Mouse (Mus musculus): ENCODE data around the gene Atmin. TPM values are rescaled to one million over a fixed set of nuclear protein-coding genes. Genes with fewer than 3 reads are reported as not detected.
A peak's percentile ranks its signal among the peaks of the same experiment; 100 is the strongest.

Atmin gene
- total RNA-seq, 4 experiments from 2014 or later = 23.9 to 33.7 (median 30.8) TPM

- no peak for DNase-seq
These were observed 8.6 kb downstream of the Atmin start for GRCm38 (mm10) chr8:116951778-116952177.

GRCm38 (mm10) chr8:116952428-116952827, 9.2 kb downstream of the Atmin start:
- DNase-seq = no peak

- no peak for DNase-seq
These were observed 11.2 kb downstream of the Atmin start for GRCm38 (mm10) chr8:116954415-116954814.

DNA sequence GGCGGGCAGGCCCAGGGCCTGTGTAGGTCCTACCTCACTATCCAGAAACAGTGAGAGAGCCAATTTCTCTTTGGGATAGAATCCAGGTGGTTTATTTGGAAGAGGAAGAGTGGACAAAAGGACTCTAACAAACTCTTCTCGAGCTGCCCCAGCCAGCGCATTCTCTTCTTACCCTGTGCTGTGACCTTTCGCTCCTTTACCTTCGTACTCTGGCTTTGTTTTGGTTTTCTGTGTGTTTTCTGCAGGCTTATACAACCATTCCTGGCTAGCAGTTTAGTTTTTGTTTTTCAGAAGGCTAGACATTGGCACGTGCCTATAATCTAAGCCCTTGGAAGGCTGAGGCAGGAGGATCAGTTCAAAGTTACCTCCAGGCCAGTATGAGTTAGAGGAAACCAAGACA, 26.3 kb downstream of the Atmin start:
- DNase-seq = no peak

GRCm38 (mm10) chr8:116975066-116975465, 31.9 kb downstream of the Atmin start:
- no peak for DNase-seq

GRCm38 (mm10) chr8:116975606-116976005, 32.4 kb downstream of the Atmin start:
- DNase-seq = no peak

DNA sequence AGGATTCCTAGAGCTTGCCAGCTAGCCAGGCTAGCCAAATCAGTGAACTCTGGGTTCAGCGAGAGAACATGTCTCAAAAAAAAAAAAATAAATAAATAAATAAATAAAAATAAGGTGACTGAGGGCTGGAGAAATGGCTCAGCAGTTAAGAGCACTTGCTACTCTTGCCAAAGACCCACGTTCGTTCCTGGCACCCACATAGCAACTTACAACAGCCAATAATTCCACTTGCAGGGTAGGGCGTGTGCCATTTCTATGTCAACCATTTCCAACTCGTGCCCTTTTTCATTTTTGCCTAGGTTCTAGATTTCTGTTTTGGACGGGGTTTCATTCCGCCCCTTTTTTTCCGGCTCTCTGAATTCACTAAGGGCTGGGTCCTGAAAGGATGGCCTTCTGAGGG, 34.9 kb downstream of the Atmin start:
- DNase-seq = no peak

DNA sequence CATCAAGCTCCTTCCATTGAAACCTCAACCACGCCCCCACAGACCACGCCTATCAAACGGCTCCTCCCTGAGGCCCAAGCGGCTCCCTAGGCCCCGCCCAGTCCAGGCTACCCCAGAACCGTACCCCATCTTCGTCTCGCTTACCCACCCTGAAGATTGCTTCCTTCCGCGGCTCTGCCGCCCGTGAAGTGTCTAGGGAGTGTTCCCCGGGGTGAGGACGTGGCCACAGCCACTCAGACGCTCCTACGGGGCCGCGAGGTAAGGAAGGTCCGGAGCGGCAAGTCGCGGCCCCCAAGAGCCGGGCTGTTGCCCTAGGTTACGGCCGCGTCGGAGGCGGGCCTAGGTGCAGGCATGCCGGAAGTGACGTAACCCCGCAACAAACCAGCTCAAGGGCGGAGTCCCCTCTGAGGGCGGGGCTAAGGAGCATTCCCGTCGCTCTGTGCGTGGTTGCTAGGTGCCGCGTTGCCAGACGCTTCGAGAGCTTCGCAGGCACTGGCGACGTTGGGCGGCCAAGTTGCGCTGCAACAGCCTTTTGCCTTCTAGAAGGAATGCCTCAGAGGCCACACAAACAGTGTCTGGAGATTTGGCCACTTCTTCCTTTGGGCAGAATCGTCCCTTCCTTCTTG, 35.6 kb downstream of the Atmin start, which contains the start of gene 1700030J22Rik:
TSS of gene 1700030J22Rik (minus strand) at position 329 of the 626 bp plus-strand sequence.
- DNase-seq = peak; percentile 98

DNA sequence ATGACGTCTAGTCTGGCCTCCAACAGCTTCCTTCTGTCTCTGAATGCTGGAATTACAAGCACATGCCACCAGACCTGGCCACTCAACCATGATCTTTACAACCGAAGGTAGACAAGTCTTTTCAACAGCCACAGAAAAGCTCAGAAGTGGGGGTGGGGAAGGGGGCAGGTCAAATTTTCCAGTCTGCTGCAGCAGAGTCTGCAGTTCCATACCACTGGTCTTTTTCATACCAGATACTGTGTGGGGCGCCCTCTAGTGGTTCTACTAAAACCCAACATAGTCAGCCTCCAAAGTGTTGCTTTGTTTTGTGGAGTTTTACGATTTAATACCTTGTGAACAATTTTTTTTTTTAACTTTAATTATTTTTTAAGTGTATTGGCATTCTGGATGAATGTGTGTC, 36.9 kb downstream of the Atmin start:
- no peak for DNase-seq

GRCm38 (mm10) chr8:116989842-116990241, 46.6 kb downstream of the Atmin start:
- DNase-seq = no peak

GRCm38 (mm10) chr8:116991241-116991640, 48.0 kb downstream of the Atmin start:
- DNase-seq = no peak

GRCm38 (mm10) chr8:116992176-116992971, 49.2 kb downstream of the Atmin start:
- DNase-seq = no peak

- DNase-seq = peak; percentile 99
These were observed 50.1 kb downstream of the Atmin start, which contains the start of gene Gcsh for GRCm38 (mm10) chr8:116993095-116993867. Gcsh (minus strand) TSS chr8:116993537.

GRCm38 (mm10) chr8:116994016-116994716, 51.0 kb downstream of the Atmin start:
- no peak for DNase-seq

Other genes starting within 250 kb of the Atmin start
- gene Cdyl2, start 210.4 kb upstream of the Atmin start, total RNA-seq (2022) = 1 to 10 TPM; 6.2 to 7.7 (median 7.2) TPM
- 10 to 100 TPM; 46.5 to 55.8 (median 50.1) TPM for gene Cmc2, start 21.9 kb upstream of the Atmin start, total RNA-seq (2022)
- gene Cenpn, start 21.7 kb upstream of the Atmin start, total RNA-seq (2022) = 1 to 10 TPM; 2.5 to 5.8 (median 4.4) TPM
- gene 1700030J22Rik, start 35.6 kb downstream of the Atmin start, total RNA-seq (2022) = 1 to 10 TPM; 1.8 to 2.4 (median 2.1) TPM
- gene Gcsh, start 50.1 kb downstream of the Atmin start, total RNA-seq (2022) = 100 to 1,000 TPM; 142 to 228 (median 186) TPM
- gene Pkd1l2, start 139.1 kb downstream of the Atmin start, total RNA-seq (2022) = 1 to 10 TPM; 2.2 to 4.7 (median 3.2) TPM
- gene Bco1, start 152.5 kb downstream of the Atmin start, total RNA-seq (2022) = under 1 TPM in 2 of 4 experiments, not detected in 2; 0.15 to 0.16 TPM
- gene Gan, start 214.7 kb downstream of the Atmin start, total RNA-seq (2022) = 10 to 100 TPM; 12.2 to 17.4 (median 13.8) TPM

Measured in adrenal gland, adult 8-10 months (tissue).